Mouse (Mus musculus) embryo, embryonic 10.5 days (tissue): ENCODE results near the gene Hadh.

Experiments
- DNase-seq: peaks from one replicate; pipeline ENCODE4 v3.0.0-alpha.2; 2015; ENCODE audit warnings: low spot score

Gene Hadh

GRCm38 (mm10) chr3:131271559-131272373 lies at the start of gene Hadh:
Gene Hadh, minus strand, starts transcription at chr3:131272101.
- peak; percentile 91 for DNase-seq

- peak; percentile 87 for DNase-seq
These were observed 48.3 kb upstream of the Hadh start for GRCm38 (mm10) chr3:131320184-131320583.

- no peak for DNase-seq
These were observed 46.3 kb upstream of the Hadh start for GRCm38 (mm10) chr3:131318211-131318610.

GRCm38 (mm10) chr3:131317126-131317525 lies 45.2 kb upstream of the Hadh start:
- no peak for DNase-seq

- no peak for DNase-seq
These were observed 44.1 kb upstream of the Hadh start for GRCm38 (mm10) chr3:131315957-131316510.

- no peak for DNase-seq
These were observed 40.4 kb upstream of the Hadh start for GRCm38 (mm10) chr3:131312340-131312739.

- DNase-seq: no peak
These were observed 38.7 kb upstream of the Hadh start for GRCm38 (mm10) chr3:131310572-131310971.

GRCm38 (mm10) chr3:131307811-131308210 lies 35.9 kb upstream of the Hadh start:
- DNase-seq: no peak

GRCm38 (mm10) chr3:131306255-131306654 lies 34.4 kb upstream of the Hadh start:
- no peak for DNase-seq

- no peak for DNase-seq
These were observed 31.4 kb upstream of the Hadh start for GRCm38 (mm10) chr3:131303320-131303714.

GRCm38 (mm10) chr3:131302452-131303319 lies 30.8 kb upstream of the Hadh start, which contains the start of gene Cyp2u1:
Gene Cyp2u1, minus strand, starts transcription at chr3:131303227.
- DNase-seq: peak; percentile 95

- DNase-seq: peak; percentile 83
These were observed 28.0 kb upstream of the Hadh start for GRCm38 (mm10) chr3:131299908-131300307.

GRCm38 (mm10) chr3:131299078-131299477 lies 27.2 kb upstream of the Hadh start:
- DNase-seq: no peak

- no peak for DNase-seq
These were observed 25.0 kb upstream of the Hadh start for GRCm38 (mm10) chr3:131296893-131297292.

GRCm38 (mm10) chr3:131295513-131296200 lies 23.8 kb upstream of the Hadh start:
- no peak for DNase-seq

GRCm38 (mm10) chr3:131294503-131294902 lies 22.6 kb upstream of the Hadh start:
- no peak for DNase-seq

- DNase-seq: no peak
These were observed 21.1 kb upstream of the Hadh start for GRCm38 (mm10) chr3:131292959-131293358.

GRCm38 (mm10) chr3:131292349-131292748 lies 20.4 kb upstream of the Hadh start:
- DNase-seq: no peak

GRCm38 (mm10) chr3:131291890-131292289 lies 20.0 kb upstream of the Hadh start:
- no peak for DNase-seq

- no peak for DNase-seq
These were observed 2.2 kb upstream of the Hadh start for GRCm38 (mm10) chr3:131274151-131274550.

GRCm38 (mm10) chr3:131272374-131273100 lies 636 bp upstream of the Hadh start:
- DNase-seq: peak; percentile 19
